Mouse (Mus musculus): Measurements from ENCODE around the gene Adgrl3. TPM values are rescaled to one million over a fixed set of nuclear protein-coding genes. Genes with fewer than 3 reads are reported as not detected.

The Adgrl3 gene
- polyA plus RNA-seq, 1 experiment, result 3.2 TPM

GRCm38 (mm10) chr5:81227256-81227655, 207.3 kb downstream of the Adgrl3 start:
- peak; percentile 40 for DNase-seq (ENCODE audit: low read depth)

DNA sequence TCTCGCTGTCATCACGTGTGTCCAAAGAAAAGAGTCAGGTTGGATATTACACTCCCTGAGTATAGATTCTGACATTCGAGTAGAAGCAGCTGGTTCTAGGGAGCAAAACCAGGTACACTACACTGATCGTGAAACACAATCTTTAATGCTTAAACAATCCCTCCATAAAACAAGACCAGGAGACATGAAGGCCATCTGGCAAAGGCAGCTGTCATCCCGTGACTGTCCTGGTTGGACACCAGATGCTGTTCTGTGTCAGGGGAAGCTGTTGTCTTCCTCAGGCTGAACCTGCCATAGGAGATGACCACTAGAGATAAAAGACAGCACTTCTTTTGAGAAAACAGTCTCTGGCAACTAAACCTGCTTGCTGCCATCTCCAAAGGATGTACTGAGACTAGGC, 228.8 kb downstream of the Adgrl3 start:
- DNase-seq (ENCODE audit: low read depth), result no peak

DNA sequence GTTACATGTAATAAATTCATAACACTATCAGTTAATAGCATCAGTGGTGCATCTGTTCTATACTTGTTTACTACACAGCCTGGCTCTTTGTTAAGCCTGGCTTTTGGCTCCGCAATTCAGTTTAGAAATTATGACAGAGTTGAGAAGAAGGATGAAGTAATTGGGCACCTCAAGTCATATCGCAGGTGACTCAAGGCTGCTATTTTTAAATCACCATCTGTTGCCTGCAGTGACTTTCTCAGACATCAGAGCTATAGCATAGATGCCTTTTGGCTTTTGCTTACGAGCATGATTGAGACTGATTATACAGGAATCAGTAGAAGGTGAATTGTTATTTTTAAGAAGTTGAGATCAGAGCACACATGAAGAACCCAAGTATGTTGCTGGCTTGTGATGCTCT, 236.2 kb downstream of the Adgrl3 start:
- no peak for DNase-seq (ENCODE audit: low read depth)

- DNase-seq (ENCODE audit: low read depth), result no peak
These were observed 249.8 kb downstream of the Adgrl3 start for GRCm38 (mm10) chr5:81269689-81270088.

DNA sequence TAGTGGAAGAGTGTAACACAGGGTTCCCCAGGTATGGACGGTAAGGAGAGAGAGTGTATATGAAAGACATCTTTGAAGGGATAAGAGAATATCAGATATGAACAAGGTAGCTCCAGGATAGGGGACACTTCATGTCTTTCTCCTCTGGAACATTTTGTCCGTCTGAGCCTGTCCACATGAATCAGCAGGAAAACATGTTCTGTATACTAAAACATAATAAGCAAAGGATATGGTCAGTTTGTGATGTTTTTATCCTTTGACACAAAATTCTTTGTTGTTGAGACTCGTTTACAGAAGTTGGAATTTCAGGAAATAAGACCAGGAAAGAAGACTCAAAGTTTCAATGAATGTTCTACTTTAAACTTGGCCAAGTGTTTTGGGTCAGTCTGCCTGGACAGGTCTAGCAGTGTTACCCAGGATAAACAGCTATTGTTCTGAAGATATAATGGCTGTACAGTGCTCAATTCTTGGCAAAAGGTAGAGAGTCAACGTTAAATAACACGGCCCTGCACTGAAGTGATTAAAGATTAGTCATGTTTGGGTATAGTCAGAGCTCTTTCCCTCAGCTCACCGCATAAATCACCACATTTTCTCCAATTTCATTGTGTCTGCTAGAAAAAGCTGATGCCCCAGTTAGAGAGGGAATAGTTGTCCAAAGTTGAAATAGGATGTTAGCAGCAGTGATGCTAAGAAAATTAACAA, 255.6 kb downstream of the Adgrl3 start:
- DNase-seq (ENCODE audit: low read depth), result no peak

DNA sequence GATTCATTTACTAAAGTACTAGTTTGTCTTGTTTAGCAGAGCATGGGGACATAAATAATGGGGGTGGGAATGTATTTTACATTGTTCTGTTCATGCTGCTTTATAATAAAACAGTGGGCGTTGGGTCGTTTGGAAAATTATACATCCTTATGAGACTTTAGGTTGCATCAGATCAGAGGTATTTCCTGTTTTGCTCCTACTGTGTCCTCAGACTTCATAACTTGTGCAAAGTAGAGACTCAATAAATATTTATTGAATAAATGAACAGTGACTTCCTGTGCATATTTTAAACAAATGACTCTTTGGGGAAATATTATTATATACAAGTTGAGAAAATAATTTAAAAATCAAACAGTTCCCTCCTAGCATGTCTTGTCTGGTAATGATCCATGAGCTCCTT, 259.3 kb downstream of the Adgrl3 start:
- no peak for DNase-seq (ENCODE audit: low read depth)

- no peak for DNase-seq (ENCODE audit: low read depth)
These were observed 265.7 kb downstream of the Adgrl3 start for GRCm38 (mm10) chr5:81285643-81286042.

- no peak for DNase-seq (ENCODE audit: low read depth)
These were observed 281.9 kb downstream of the Adgrl3 start for GRCm38 (mm10) chr5:81301874-81302273.

GRCm38 (mm10) chr5:81317406-81318112, 297.6 kb downstream of the Adgrl3 start:
- DNase-seq (ENCODE audit: low read depth), result no peak

GRCm38 (mm10) chr5:81321276-81321934, 301.5 kb downstream of the Adgrl3 start:
- DNase-seq (ENCODE audit: low read depth), result no peak

- DNase-seq (ENCODE audit: low read depth), result no peak
These were observed 302.1 kb downstream of the Adgrl3 start for GRCm38 (mm10) chr5:81322064-81322463.

DNA sequence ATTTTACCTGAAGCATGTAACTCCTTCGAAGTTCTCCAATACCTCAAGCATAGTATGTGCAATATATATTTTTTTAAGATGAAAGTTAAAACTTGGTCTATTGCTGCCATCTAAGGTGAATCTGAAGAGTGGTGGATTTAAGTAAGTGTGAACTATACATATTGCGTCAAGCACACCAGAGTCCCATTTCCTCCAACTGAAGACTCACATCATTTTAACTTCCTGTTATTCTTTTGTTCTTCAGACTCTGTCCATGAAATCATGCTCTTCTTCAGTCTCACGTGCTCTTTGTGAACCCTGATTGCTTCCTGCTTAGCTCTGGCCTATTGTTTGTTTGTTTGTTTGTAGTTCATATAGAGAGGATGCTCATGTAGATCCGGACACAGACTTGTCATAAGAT, 307.0 kb downstream of the Adgrl3 start:
- DNase-seq (ENCODE audit: low read depth), result no peak

DNA sequence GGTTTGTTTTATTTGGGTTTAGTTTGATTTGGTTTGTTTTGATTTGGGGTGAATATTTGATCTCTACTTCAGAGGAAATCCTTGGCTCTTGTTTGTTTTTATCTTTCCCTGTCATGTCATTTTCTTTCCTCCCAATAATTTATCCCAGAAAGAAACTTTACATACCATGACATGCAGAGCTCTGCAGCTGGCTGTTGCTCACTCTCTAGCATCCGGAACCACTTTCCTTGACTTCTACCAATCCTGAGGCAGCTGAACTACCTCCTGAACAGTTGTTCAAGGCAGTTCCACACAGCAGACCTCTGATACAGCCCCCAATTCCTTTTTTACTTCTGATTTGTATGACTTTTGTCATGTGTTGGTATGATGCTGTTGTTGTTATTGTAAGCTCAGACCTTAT, 307.5 kb downstream of the Adgrl3 start:
- DNase-seq (ENCODE audit: low read depth), result no peak

GRCm38 (mm10) chr5:81329571-81329971, 309.6 kb downstream of the Adgrl3 start:
- DNase-seq (ENCODE audit: low read depth), result no peak

- DNase-seq (ENCODE audit: low read depth), result peak; percentile 22
These were observed 324.4 kb downstream of the Adgrl3 start for GRCm38 (mm10) chr5:81344330-81344729.

- no peak for DNase-seq (ENCODE audit: low read depth)
These were observed 325.1 kb downstream of the Adgrl3 start for GRCm38 (mm10) chr5:81345096-81345435.

DNA sequence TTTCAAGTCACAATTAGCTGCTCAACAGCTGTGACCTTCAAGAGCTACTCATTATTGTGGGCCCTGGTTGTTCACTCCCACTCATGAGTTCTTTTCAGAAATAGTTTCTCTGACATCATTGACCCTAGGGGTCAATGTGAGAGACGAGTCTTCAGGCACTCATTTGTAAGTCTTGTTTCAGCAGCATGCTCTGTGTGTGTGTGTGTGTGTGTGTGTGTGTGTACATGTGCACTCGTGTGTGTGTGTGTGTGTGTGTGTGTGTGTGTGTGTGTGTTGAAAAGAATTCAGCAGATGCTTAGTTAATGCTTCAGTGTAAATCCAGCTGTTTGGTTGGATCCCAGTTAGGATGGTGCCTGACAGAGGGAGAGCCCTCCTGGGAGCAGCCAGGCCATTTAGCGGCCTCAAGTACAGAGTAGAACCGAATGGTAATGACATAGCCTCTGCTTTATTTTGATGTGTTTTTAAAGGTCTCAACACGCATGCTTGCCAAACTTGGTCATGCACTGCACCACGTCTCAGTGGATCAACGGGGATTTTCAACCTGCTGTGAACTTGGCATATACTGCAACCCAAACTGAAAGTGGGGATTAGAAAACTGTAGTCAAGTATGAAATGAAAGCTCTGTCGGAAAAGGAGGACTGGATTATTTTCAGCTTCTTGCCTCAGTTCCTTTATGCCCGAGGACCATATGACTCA, 325.6 kb downstream of the Adgrl3 start:
- DNase-seq (ENCODE audit: low read depth), result peak; percentile 90

DNA sequence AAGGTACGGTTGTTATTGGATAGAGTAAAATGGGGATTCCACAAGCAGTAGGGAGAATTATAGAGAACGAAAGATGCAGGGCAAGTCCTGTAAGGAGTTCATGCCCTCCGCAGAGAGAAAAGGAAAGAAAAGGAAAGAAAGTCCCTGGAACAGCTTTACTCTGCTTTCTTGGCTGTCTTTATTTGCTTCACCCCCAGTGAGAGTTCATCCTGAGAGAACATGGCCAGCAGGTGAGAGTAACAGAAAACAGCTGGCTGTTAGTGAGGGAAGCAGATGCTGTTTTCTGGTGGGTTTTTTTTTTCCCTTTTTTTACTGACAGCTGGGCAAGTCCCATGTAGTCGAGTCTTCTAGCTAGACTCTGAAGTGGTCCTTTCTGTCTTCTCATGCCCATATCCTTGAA, 327.6 kb downstream of the Adgrl3 start:
- no peak for DNase-seq (ENCODE audit: low read depth)

- no peak for DNase-seq (ENCODE audit: low read depth)
These were observed 339.6 kb downstream of the Adgrl3 start for GRCm38 (mm10) chr5:81359560-81359959.

DNA sequence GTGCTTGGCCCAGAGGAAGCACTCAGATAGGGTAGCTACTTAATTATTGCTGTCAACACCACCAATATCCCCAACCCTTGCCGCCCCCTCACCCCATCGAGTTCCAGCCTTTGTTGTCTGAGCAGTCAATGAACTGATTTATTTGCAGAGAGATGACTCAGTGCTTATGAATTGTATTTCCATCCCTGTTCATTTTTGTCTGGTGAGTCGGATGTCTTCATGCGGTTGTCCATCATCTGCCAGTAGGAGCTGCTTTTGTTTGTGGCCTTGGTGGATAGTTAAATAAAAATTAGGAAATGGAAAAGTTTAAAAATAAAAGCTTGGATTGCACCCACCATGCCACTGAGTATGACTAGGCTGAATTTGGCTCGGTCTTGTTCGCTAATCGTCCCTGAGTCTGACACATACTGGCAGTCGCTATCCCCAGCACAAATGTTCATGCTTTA, 344.3 kb downstream of the Adgrl3 start:
- DNase-seq (ENCODE audit: low read depth), result no peak

- no peak for DNase-seq (ENCODE audit: low read depth)
These were observed 345.3 kb downstream of the Adgrl3 start for GRCm38 (mm10) chr5:81365250-81365649.

- no peak for DNase-seq (ENCODE audit: low read depth)
These were observed 350.4 kb downstream of the Adgrl3 start for GRCm38 (mm10) chr5:81370126-81370850.

All from gonadal fat pad, adult 2 months (tissue).